Mouse (Mus musculus): Measurements from ENCODE around the gene Acsbg2. TPM values are rescaled to one million over a fixed set of nuclear protein-coding genes. Genes with fewer than 3 reads are reported as not detected.

Gene Acsbg2
- polyA plus RNA-seq, 1 experiment from 2014 or later, result not detected

DNA sequence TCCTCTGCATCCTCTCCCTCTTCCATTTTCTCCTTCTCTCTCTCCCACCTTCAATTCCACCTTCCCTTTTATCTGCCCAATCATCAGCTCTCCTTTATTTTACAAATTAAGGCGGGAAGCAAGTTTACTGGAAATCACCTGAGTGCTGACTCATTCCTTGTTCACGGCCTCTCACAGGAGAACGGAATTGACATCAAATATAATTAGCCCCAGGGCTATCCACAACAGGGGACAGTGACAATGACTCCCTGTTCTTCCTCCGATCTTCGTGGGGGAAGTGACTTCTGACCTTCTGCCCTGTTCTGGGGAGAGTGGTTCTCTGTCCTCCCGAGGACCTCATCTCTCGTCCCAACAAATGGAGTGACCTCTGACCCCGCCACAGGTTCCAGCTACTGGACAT is 2.7 kb upstream of the Acsbg2 start:
- no peak for ATAC-seq (ENCODE audit: low read depth)
- Histone ChIP-seq H3K9ac (ENCODE audit: low read length) (no peak overlapping the region), H3K4me3 (ENCODE audit: low read length) (no peak overlapping the region), H3K4me1 (replicated peaks; ENCODE audit: control insufficient read depth, insufficient read depth, low read length) (no peaks in the 10 kb centered on the region), H3K9me3 (ENCODE audit: control insufficient read depth, low read length) (no peaks in the 10 kb centered on the region), H3K36me3 (ENCODE audit: control insufficient read depth, insufficient read depth, low read length) (no peaks in the 10 kb centered on the region), H3K27me3 (ENCODE audit: control insufficient read depth, insufficient read depth, low read depth, low read length) (no peaks in the 10 kb centered on the region), H3K27ac (ENCODE audit: low read length) (no peak overlapping the region), H3K4me2 (ENCODE audit: low read depth, low read length) (no peak overlapping the region)
- WGBS, result 53% methylated on average over 8 of the region's 8 CpGs

DNA sequence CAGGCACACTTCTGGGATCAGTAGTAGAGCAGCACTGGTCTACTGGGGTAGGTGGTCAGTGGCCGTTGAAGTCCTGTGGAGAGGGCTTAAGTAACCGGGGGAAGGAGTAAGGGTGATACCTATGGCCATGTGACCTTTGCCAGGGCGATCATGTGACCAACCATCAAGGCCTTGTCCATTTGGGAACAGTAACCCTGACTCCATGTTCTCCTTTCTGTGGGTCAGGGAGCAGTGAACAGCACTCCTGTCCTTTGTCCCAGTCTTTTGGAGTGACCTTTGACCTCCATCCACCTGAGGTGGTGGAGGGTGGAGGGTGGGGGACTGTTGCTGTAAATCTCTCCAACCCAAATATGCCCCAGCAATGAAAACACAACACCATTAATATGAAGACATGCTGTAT is 2.2 kb upstream of the Acsbg2 start:
- WGBS, result 71% methylated on average over 3 of the region's 3 CpGs
- Histone ChIP-seq H3K4me3 (ENCODE audit: low read length) (no peak overlapping the region), H3K9me3 (ENCODE audit: control insufficient read depth, low read length) (no peaks in the 10 kb centered on the region), H3K27ac (ENCODE audit: low read length) (no peak overlapping the region), H3K27me3 (ENCODE audit: control insufficient read depth, insufficient read depth, low read depth, low read length) (no peaks in the 10 kb centered on the region), H3K4me1 (replicated peaks; ENCODE audit: control insufficient read depth, insufficient read depth, low read length) (no peaks in the 10 kb centered on the region), H3K9ac (ENCODE audit: low read length) (no peak overlapping the region), H3K4me2 (ENCODE audit: low read depth, low read length) (no peak overlapping the region), H3K36me3 (ENCODE audit: control insufficient read depth, insufficient read depth, low read length) (no peaks in the 10 kb centered on the region)
- ATAC-seq (ENCODE audit: low read depth), result no peak

- Histone ChIP-seq H3K4me2 (ENCODE audit: low read depth, low read length) (no peak within 1 kb of the TSS), H3K36me3 (ENCODE audit: control insufficient read depth, insufficient read depth, low read length) (no peaks in the 10 kb centered on the region), H3K27me3 (ENCODE audit: control insufficient read depth, insufficient read depth, low read depth, low read length) (no peaks in the 10 kb centered on the region), H3K9me3 (ENCODE audit: control insufficient read depth, low read length) (no peaks in the 10 kb centered on the region), H3K27ac (ENCODE audit: low read length) (no peak within 1 kb of the TSS), H3K9ac (ENCODE audit: low read length) (no peak within 1 kb of the TSS), H3K4me1 (replicated peaks; ENCODE audit: control insufficient read depth, insufficient read depth, low read length) (no peaks in the 10 kb centered on the region), H3K4me3 (ENCODE audit: low read length) (no peak within 1 kb of the TSS)
- 71% methylated on average over 12 of the region's 12 CpGs for WGBS
- ATAC-seq (ENCODE audit: low read depth), result no peak
Observed at GRCm38 (mm10) chr17:56874936-56875651, 847 bp upstream of the Acsbg2 start, which contains the start of gene 1700061G19Rik. Gene 1700061G19Rik, plus strand, starts transcription at chr17:56875477.

GRCm38 (mm10) chr17:56872512-56872911 is 1.7 kb downstream of the Acsbg2 start:
- H3K4me2 ChIP-seq (ENCODE audit: low read depth, low read length), result no peak overlapping the region
- no peaks in the 10 kb centered on the region for H3K9me3 ChIP-seq (ENCODE audit: control insufficient read depth, low read length)
- H3K9ac ChIP-seq (ENCODE audit: low read length), result no peak overlapping the region
- no peaks in the 10 kb centered on the region for H3K27me3 ChIP-seq (ENCODE audit: control insufficient read depth, insufficient read depth, low read depth, low read length)
- ATAC-seq (ENCODE audit: low read depth), result no peak
- H3K27ac ChIP-seq (ENCODE audit: low read length), result no peak overlapping the region
- WGBS, result 67% methylated on average over 7 of the region's 7 CpGs
- no peaks in the 10 kb centered on the region for H3K4me1 ChIP-seq (replicated peaks; ENCODE audit: control insufficient read depth, insufficient read depth, low read length)
- H3K36me3 ChIP-seq (ENCODE audit: control insufficient read depth, insufficient read depth, low read length), result no peaks in the 10 kb centered on the region
- no peak overlapping the region for H3K4me3 ChIP-seq (ENCODE audit: low read length)

GRCm38 (mm10) chr17:56871767-56872166 is 2.5 kb downstream of the Acsbg2 start:
- no peaks in the 10 kb centered on the region for H3K4me1 ChIP-seq (replicated peaks; ENCODE audit: control insufficient read depth, insufficient read depth, low read length)
- no peaks in the 10 kb centered on the region for H3K27me3 ChIP-seq (ENCODE audit: control insufficient read depth, insufficient read depth, low read depth, low read length)
- WGBS, result 52% methylated on average over 8 of the region's 8 CpGs
- H3K36me3 ChIP-seq (ENCODE audit: control insufficient read depth, insufficient read depth, low read length), result no peaks in the 10 kb centered on the region
- no peak overlapping the region for H3K27ac ChIP-seq (ENCODE audit: low read length)
- no peak overlapping the region for H3K4me2 ChIP-seq (ENCODE audit: low read depth, low read length)
- H3K9me3 ChIP-seq (ENCODE audit: control insufficient read depth, low read length), result no peaks in the 10 kb centered on the region
- H3K4me3 ChIP-seq (ENCODE audit: low read length), result no peak overlapping the region
- ATAC-seq (ENCODE audit: low read depth), result no peak
- H3K9ac ChIP-seq (ENCODE audit: low read length), result no peak overlapping the region

DNA sequence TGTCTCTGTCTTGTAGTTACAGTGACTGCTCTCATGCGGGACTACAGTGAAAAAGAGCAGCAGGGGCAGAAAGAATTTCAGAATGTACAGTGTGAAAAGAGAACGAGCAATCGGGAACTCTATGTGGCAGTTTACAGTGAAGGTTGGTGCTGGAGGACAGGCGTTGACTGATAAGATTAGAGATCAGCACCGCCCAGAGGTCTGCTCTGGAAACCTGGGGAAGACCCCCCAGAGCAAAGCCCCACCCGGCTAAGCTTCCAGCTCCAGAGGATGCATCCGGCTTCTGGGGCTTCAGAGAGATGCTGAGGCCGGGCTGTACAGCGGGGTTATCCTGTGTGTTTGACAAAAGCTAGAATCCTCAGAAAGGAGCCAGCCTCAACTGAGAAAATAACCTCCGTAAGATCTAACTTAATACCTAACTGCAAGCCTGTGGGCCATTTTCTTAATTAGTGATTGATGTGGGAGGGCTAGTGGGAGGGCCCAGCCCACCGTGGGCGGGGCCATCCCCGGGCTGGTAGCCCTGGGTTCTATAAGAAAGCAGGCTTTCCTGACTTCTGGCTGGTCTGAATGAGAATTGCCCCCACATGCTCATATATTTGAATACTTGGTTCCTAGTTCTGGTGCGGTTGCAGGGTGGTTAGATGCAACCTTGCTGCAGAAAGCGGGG is 3.8 kb downstream of the Acsbg2 start:
- no peaks in the 10 kb centered on the region for H3K9me3 ChIP-seq (ENCODE audit: control insufficient read depth, low read length)
- H3K36me3 ChIP-seq (ENCODE audit: control insufficient read depth, insufficient read depth, low read length), result no peaks in the 10 kb centered on the region
- no peak for ATAC-seq (ENCODE audit: low read depth)
- WGBS, result 52% methylated on average over 15 of the region's 15 CpGs
- no peak overlapping the region for H3K4me2 ChIP-seq (ENCODE audit: low read depth, low read length)
- no peak overlapping the region for H3K27ac ChIP-seq (ENCODE audit: low read length)
- H3K4me3 ChIP-seq (ENCODE audit: low read length), result no peak overlapping the region
- no peak overlapping the region for H3K9ac ChIP-seq (ENCODE audit: low read length)
- H3K27me3 ChIP-seq (ENCODE audit: control insufficient read depth, insufficient read depth, low read depth, low read length), result no peaks in the 10 kb centered on the region
- no peaks in the 10 kb centered on the region for H3K4me1 ChIP-seq (replicated peaks; ENCODE audit: control insufficient read depth, insufficient read depth, low read length)

DNA sequence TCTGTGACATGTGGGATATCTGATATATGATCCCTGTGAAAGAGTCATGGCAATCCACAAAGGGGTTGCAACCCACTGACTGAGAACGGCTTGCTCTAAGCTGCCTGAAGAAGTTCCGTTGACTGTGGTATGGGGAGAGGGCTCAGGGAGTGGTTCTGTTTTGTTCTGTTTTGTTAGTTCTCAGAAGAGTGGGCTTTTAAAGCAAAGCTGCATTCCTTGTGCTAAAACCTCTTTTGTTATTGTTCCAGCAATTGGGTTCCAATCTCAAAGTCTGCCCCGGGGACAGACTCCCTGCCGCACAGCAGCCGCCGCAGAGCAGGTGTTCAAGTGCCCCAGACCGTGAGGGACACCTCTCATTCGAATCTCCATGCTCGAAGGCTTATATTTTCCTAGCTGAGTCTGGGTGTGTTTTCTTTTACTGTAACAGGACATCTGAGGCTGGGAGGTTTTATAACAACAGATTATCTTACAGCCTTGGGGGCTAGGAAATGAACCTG is 4.7 kb downstream of the Acsbg2 start:
- H3K4me3 ChIP-seq (ENCODE audit: low read length), result no peak overlapping the region
- no peaks in the 10 kb centered on the region for H3K4me1 ChIP-seq (replicated peaks; ENCODE audit: control insufficient read depth, insufficient read depth, low read length)
- no peak for ATAC-seq (ENCODE audit: low read depth)
- no peak overlapping the region for H3K27ac ChIP-seq (ENCODE audit: low read length)
- no peak overlapping the region for H3K9ac ChIP-seq (ENCODE audit: low read length)
- WGBS, result 71% methylated on average over 9 of the region's 9 CpGs
- no peaks in the 10 kb centered on the region for H3K36me3 ChIP-seq (ENCODE audit: control insufficient read depth, insufficient read depth, low read length)
- no peaks in the 10 kb centered on the region for H3K9me3 ChIP-seq (ENCODE audit: control insufficient read depth, low read length)
- H3K4me2 ChIP-seq (ENCODE audit: low read depth, low read length), result no peak overlapping the region
- no peaks in the 10 kb centered on the region for H3K27me3 ChIP-seq (ENCODE audit: control insufficient read depth, insufficient read depth, low read depth, low read length)

DNA sequence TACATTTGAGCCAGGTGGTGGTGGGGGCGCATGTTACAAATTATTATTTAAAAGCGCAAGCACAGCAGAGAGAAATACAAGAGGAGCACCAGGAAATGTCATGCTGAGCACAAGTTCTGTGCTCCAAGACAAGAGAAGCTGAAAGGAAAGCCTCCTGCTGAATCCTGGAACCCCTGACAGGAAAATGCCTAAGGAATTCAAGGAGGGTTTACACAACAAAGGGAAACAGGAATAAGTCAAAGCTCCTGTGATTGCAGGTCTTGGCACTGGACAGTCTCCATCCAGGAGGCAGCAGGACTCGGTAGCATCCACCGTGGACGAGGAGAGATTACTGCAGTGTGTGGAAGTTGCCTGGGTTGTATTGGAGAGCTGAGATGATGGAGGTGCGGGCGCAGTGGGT is 8.2 kb downstream of the Acsbg2 start:
- Histone ChIP-seq H3K4me1 (replicated peaks; ENCODE audit: control insufficient read depth, insufficient read depth, low read length) (no peaks in the 10 kb centered on the region), H3K9me3 (ENCODE audit: control insufficient read depth, low read length) (no peaks in the 10 kb centered on the region), H3K9ac (ENCODE audit: low read length) (no peak overlapping the region), H3K4me3 (ENCODE audit: low read length) (no peak overlapping the region), H3K4me2 (ENCODE audit: low read depth, low read length) (no peak overlapping the region), H3K27ac (ENCODE audit: low read length) (no peak overlapping the region), H3K27me3 (ENCODE audit: control insufficient read depth, insufficient read depth, low read depth, low read length) (no peaks in the 10 kb centered on the region), H3K36me3 (ENCODE audit: control insufficient read depth, insufficient read depth, low read length) (no peaks in the 10 kb centered on the region)
- 73% methylated on average over 7 of the region's 7 CpGs for WGBS
- ATAC-seq (ENCODE audit: low read depth), result no peak

DNA sequence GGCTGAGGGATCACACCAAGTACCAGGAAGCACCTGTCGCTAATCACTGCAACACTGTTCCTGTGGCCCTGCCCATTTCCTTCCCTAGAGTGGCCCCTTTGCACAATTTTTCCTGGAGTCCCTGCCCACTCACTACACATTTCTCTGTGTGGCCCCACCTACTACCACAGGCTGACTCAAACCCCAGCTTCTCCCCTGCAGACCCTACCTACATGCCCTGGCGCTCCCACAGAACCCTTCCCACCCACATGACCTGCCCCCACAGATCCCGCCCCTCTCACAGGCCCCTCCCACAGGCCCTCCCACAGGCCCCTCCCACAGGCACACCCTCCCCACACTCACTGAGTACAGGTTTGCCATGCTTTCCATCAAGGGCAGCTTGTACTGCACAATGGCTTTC is 13.1 kb downstream of the Acsbg2 start:
- WGBS, result 41% methylated on average over 2 of the region's 3 CpGs
- H3K9me3 ChIP-seq (ENCODE audit: control insufficient read depth, low read length), result 0 out of 2 replicates have a peak, but pooled peaks cover 3% of the 10 kb centered on the region
- ATAC-seq (ENCODE audit: low read depth), result peak; percentile 53
- H3K4me3 ChIP-seq (ENCODE audit: low read length), result no peak overlapping the region
- no peak overlapping the region for H3K27ac ChIP-seq (ENCODE audit: low read length)
- H3K4me1 ChIP-seq (replicated peaks; ENCODE audit: control insufficient read depth, insufficient read depth, low read length), result peaks cover 6% of the 10 kb centered on the region
- H3K9ac ChIP-seq (ENCODE audit: low read length), result no peak overlapping the region
- H3K4me2 ChIP-seq (ENCODE audit: low read depth, low read length), result no peak overlapping the region
- no peaks in the 10 kb centered on the region for H3K36me3 ChIP-seq (ENCODE audit: control insufficient read depth, insufficient read depth, low read length)
- H3K27me3 ChIP-seq (ENCODE audit: control insufficient read depth, insufficient read depth, low read depth, low read length), result no peaks in the 10 kb centered on the region

All from lung, embryonic 16.5 days (tissue).